Mouse (Mus musculus): ENCODE results near the gene Tbc1d22b. TPM values are rescaled to one million over a fixed set of nuclear protein-coding genes. Genes with fewer than 3 reads are reported as not detected.

Tbc1d22b gene
- polyA plus RNA-seq, 1 experiment from 2014 or later, result 16.4 TPM

- no peak overlapping the region for H3K9ac ChIP-seq
- no peaks in the 10 kb centered on the region for H3K4me1 ChIP-seq
- no peak overlapping the region for H3K27ac ChIP-seq
- no peak overlapping the region for H3K4me2 ChIP-seq
- H3K9me3 ChIP-seq, result no peaks in the 10 kb centered on the region
- no peak overlapping the region for H3K4me3 ChIP-seq
- peaks cover 94% of the 10 kb centered on the region for H3K36me3 ChIP-seq
- WGBS, result 89% methylated on average over 5 of the region's 5 CpGs
- ATAC-seq (ENCODE audit: insufficient number of reproducible peaks, insufficient read depth, low FRiP score, low TSS enrichment, low read depth), result no peak
- H3K27me3 ChIP-seq, result no peaks in the 10 kb centered on the region
Observed at GRCm38 (mm10) chr17:29628946-29629345, 79.4 kb downstream of the Tbc1d22b start.

GRCm38 (mm10) chr17:29629620-29630019 is 80.0 kb downstream of the Tbc1d22b start:
- Histone ChIP-seq H3K27ac (no peak overlapping the region), H3K27me3 (no peaks in the 10 kb centered on the region), H3K4me1 (no peaks in the 10 kb centered on the region), H3K9me3 (no peaks in the 10 kb centered on the region), H3K4me3 (no peak overlapping the region), H3K9ac (no peak overlapping the region), H3K36me3 (peaks cover 94% of the 10 kb centered on the region), H3K4me2 (no peak overlapping the region)
- 84% methylated on average over 5 of the region's 5 CpGs for WGBS
- no peak for ATAC-seq (ENCODE audit: insufficient number of reproducible peaks, insufficient read depth, low FRiP score, low TSS enrichment, low read depth)

DNA sequence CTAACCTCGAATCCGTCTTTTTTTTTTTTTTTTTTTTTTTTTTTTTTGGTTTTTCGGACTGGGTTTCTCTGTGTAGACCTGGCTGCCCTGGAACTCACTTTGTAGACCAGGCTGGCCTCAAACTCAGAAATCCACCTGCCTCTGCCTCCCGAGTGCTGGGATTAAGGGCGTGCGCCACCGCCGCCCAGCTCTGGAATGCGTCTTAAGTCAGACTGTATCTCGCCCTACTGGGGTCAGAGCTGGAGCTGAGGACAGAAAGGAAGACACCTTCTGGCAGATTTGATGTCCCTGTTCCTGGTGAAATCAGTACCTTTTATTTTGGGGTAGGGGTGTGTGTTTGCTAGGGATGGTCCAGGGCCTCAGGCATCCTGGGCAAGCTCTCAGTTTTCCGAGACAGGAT is 82.7 kb downstream of the Tbc1d22b start:
- Histone ChIP-seq H3K9ac (no peak overlapping the region), H3K9me3 (no peaks in the 10 kb centered on the region), H3K4me1 (no peaks in the 10 kb centered on the region), H3K4me3 (no peak overlapping the region), H3K27ac (no peak overlapping the region), H3K27me3 (no peaks in the 10 kb centered on the region), H3K36me3 (peaks cover 92% of the 10 kb centered on the region), H3K4me2 (no peak overlapping the region)
- 93% methylated on average over 11 of the region's 11 CpGs for WGBS
- ATAC-seq (ENCODE audit: insufficient number of reproducible peaks, insufficient read depth, low FRiP score, low TSS enrichment, low read depth), result no peak

DNA sequence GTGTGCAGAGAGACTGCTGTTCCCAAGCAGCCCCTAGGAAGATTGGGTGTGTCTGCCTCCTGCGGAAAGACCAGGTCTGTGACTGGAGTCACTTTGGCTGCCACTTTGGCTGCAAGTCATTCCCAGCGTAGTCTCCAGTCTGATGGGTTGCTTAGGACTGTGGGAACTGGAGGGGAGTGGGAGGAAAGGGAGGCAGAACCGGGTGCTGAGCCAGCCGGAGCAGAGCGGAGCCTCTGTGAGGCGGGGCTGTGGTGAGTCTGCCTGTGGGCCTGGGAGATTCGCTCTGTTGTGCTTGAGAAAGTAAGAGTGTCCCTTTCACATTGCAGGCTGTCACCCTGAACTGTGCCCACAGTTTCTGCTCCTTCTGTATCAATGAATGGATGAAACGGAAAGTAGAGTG is 85.9 kb downstream of the Tbc1d22b start:
- peaks cover 93% of the 10 kb centered on the region for H3K36me3 ChIP-seq
- no peaks in the 10 kb centered on the region for H3K9me3 ChIP-seq
- H3K27me3 ChIP-seq, result no peaks in the 10 kb centered on the region
- no peak for ATAC-seq (ENCODE audit: insufficient number of reproducible peaks, insufficient read depth, low FRiP score, low TSS enrichment, low read depth)
- 94% methylated on average over 8 of the region's 8 CpGs for WGBS
- no peaks in the 10 kb centered on the region for H3K4me1 ChIP-seq
- no peak overlapping the region for H3K9ac ChIP-seq
- H3K4me3 ChIP-seq, result no peak overlapping the region
- no peak overlapping the region for H3K27ac ChIP-seq
- no peak overlapping the region for H3K4me2 ChIP-seq

- no peak for ATAC-seq (ENCODE audit: insufficient number of reproducible peaks, insufficient read depth, low FRiP score, low TSS enrichment, low read depth)
- no peaks in the 10 kb centered on the region for H3K4me1 ChIP-seq
- no peak overlapping the region for H3K27ac ChIP-seq
- no peak overlapping the region for H3K9ac ChIP-seq
- no peaks in the 10 kb centered on the region for H3K9me3 ChIP-seq
- no peaks in the 10 kb centered on the region for H3K27me3 ChIP-seq
- no peak overlapping the region for H3K4me3 ChIP-seq
- no peak overlapping the region for H3K4me2 ChIP-seq
- 77% methylated on average over 5 of the region's 5 CpGs for WGBS
- H3K36me3 ChIP-seq, result peaks cover 93% of the 10 kb centered on the region
Observed at GRCm38 (mm10) chr17:29636118-29636517, 86.5 kb downstream of the Tbc1d22b start.

GRCm38 (mm10) chr17:29637377-29637776 is 87.8 kb downstream of the Tbc1d22b start:
- WGBS, result 97% methylated on average over 4 of the region's 4 CpGs
- no peak for ATAC-seq (ENCODE audit: insufficient number of reproducible peaks, insufficient read depth, low FRiP score, low TSS enrichment, low read depth)

DNA sequence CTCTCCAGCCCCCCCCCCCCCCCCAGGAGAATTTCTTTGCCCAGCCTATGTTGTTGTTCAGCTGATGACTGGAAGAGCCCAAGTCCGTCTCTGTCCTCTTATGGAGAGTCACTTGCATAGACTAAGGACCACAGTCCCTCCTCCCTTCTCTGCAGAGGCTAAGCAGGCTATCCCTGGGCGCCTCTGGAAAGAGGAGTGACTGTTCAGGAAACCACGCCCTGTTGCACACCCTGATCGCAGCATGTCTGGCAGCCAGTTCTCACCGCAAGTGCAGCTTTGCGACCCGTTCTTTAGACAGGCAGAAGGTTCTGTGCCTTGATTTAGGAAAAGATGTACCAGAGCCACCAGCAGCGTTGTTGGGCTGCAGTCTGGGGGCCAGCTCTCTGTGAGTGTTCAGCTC is 88.3 kb downstream of the Tbc1d22b start:
- 90% methylated on average over 8 of the region's 8 CpGs for WGBS

More at GRCm38 (mm10) chr17:29637377-29637776, 87.8 kb downstream of the Tbc1d22b start:
- Histone ChIP-seq H3K4me3 (no peak overlapping the region), H3K4me1 (no peaks in the 10 kb centered on the region), H3K36me3 (peaks cover 94% of the 10 kb centered on the region), H3K27ac (no peak overlapping the region), H3K4me2 (no peak overlapping the region), H3K9me3 (no peaks in the 10 kb centered on the region), H3K27me3 (no peaks in the 10 kb centered on the region), H3K9ac (no peak overlapping the region)

GRCm38 (mm10) chr17:29640971-29641370 is 91.4 kb downstream of the Tbc1d22b start:
- H3K27ac ChIP-seq, result no peak overlapping the region
- no peak overlapping the region for H3K4me3 ChIP-seq
- ATAC-seq (ENCODE audit: insufficient number of reproducible peaks, insufficient read depth, low FRiP score, low TSS enrichment, low read depth), result no peak
- WGBS, result 95% methylated on average over 11 of the region's 11 CpGs
- H3K27me3 ChIP-seq, result no peaks in the 10 kb centered on the region
- no peak overlapping the region for H3K9ac ChIP-seq
- H3K4me2 ChIP-seq, result no peak overlapping the region
- no peaks in the 10 kb centered on the region for H3K9me3 ChIP-seq
- peaks cover 70% of the 10 kb centered on the region for H3K36me3 ChIP-seq
- no peaks in the 10 kb centered on the region for H3K4me1 ChIP-seq

More for the DNA sequence above, 88.3 kb downstream of the Tbc1d22b start:
- Histone ChIP-seq H3K4me1 (no peaks in the 10 kb centered on the region), H3K4me3 (no peak overlapping the region), H3K36me3 (peaks cover 95% of the 10 kb centered on the region), H3K27me3 (no peaks in the 10 kb centered on the region), H3K9ac (no peak overlapping the region), H3K4me2 (no peak overlapping the region), H3K9me3 (no peaks in the 10 kb centered on the region), H3K27ac (no peak overlapping the region)
- no peak for ATAC-seq (ENCODE audit: insufficient number of reproducible peaks, insufficient read depth, low FRiP score, low TSS enrichment, low read depth)

- Histone ChIP-seq H3K36me3 (peaks cover 67% of the 10 kb centered on the region), H3K4me1 (no peaks in the 10 kb centered on the region), H3K4me3 (no peak overlapping the region), H3K27me3 (no peaks in the 10 kb centered on the region), H3K9me3 (no peaks in the 10 kb centered on the region), H3K4me2 (no peak overlapping the region), H3K27ac (no peak overlapping the region), H3K9ac (no peak overlapping the region)
- WGBS, result 55% methylated on average over 3 of the region's 3 CpGs
- ATAC-seq (ENCODE audit: insufficient number of reproducible peaks, insufficient read depth, low FRiP score, low TSS enrichment, low read depth), result no peak
Observed at GRCm38 (mm10) chr17:29642219-29642618, 92.6 kb downstream of the Tbc1d22b start.

Small RNA genes within 50 kb of the gene (microRNA-seq; reads per million reads assigned to microRNA genes)
- gene Mir7667, result not detected

Other genes starting within 250 kb of the Tbc1d22b start
- gene Pi16, start 232.1 kb upstream of the Tbc1d22b start, polyA plus RNA-seq (2015; fragmentation: Nextera tagmentation; extraction: Ambion mirVana), result 0.23 and 0.27 TPM in 2 replicates
- 284 and 299 TPM in 2 replicates for gene Mtch1, start 201.9 kb upstream of the Tbc1d22b start, polyA plus RNA-seq (2015; fragmentation: Nextera tagmentation; extraction: Ambion mirVana)
- 11.5 and 12.9 TPM in 2 replicates for gene Fgd2, start 188.9 kb upstream of the Tbc1d22b start, polyA plus RNA-seq (2015; fragmentation: Nextera tagmentation; extraction: Ambion mirVana)
- 16.1 and 17.4 TPM in 2 replicates for gene Pim1, start 59.0 kb upstream of the Tbc1d22b start, polyA plus RNA-seq (2015; fragmentation: Nextera tagmentation; extraction: Ambion mirVana)
- not detected in 2 replicates for gene Gm17657, start 147 bp upstream of the Tbc1d22b start, polyA plus RNA-seq (2015; fragmentation: Nextera tagmentation; extraction: Ambion mirVana)
- gene Tmem217, start 2.6 kb downstream of the Tbc1d22b start, polyA plus RNA-seq (2015; fragmentation: Nextera tagmentation; extraction: Ambion mirVana), result 1.8 and 2.3 TPM in 2 replicates
- gene Rnf8, start 65.0 kb downstream of the Tbc1d22b start, polyA plus RNA-seq (2015; fragmentation: Nextera tagmentation; extraction: Ambion mirVana), result 94.6 and 107 TPM in 2 replicates
- 3.0 and 3.6 TPM in 2 replicates for gene Gm28043, start 65.1 kb downstream of the Tbc1d22b start, polyA plus RNA-seq (2015; fragmentation: Nextera tagmentation; extraction: Ambion mirVana)
- gene Cmtr1, start 110.8 kb downstream of the Tbc1d22b start, polyA plus RNA-seq (2015; fragmentation: Nextera tagmentation; extraction: Ambion mirVana), result 126 and 133 TPM in 2 replicates
- 14.5 and 15.8 TPM in 2 replicates for gene Ccdc167, start 167.3 kb downstream of the Tbc1d22b start, polyA plus RNA-seq (2015; fragmentation: Nextera tagmentation; extraction: Ambion mirVana)

Data from embryonic facial prominence, embryonic 13.5 days (tissue).